Mouse (Mus musculus) heart, embryonic 15.5 days (tissue): ENCODE measurements at regions not wholly inside any gene's neighbourhood (a gene's known extent, or its start where the extent isn't known, plus 50 kb on each side); places are given as distances from the start of the nearest gene placed in this dataset.
A peak's percentile ranks its signal among the peaks of the same experiment; 100 is the strongest.

Experiments
- ATAC-seq: fragments of 200-750 bp; cut with Nextera tagmentation; replicated peaks from 2 replicates; pipeline ENCODE4 v1.8.0; 2017; ENCODE audit warnings: low read depth, moderate TSS enrichment; ENCODE audit not compliant: insufficient number of reproducible peaks, insufficient read depth, low FRiP score
- H3K27ac ChIP-seq: fragments of 300-500 bp; sonication (generic); 2 replicates; pipeline ENCODE4 v1.5.1; 2015; ENCODE audit warnings: mild to moderate bottlenecking, inconsistent platforms
- H3K27me3 ChIP-seq: fragments of 300-500 bp; sonication (generic); 2 replicates; pipeline ENCODE4 v1.6.1; 2015; ENCODE audit warnings: inconsistent platforms
- H3K36me3 ChIP-seq: fragments of 300-500 bp; sonication (generic); 2 replicates; pipeline ENCODE4 v1.6.1; 2015; ENCODE audit warnings: mild to moderate bottlenecking, inconsistent platforms
- H3K4me1 ChIP-seq: fragments of 300-500 bp; sonication (generic); replicated peaks from 2 replicates; pipeline ENCODE4 v1.6.1; 2015; ENCODE audit warnings: inconsistent platforms
- H3K4me2 ChIP-seq: fragments of 300-500 bp; sonication (generic); 2 replicates; pipeline ENCODE4 v1.6.1; 2015; ENCODE audit warnings: inconsistent platforms, mild to moderate bottlenecking, moderate library complexity
- H3K4me3 ChIP-seq: fragments of 300-500 bp; sonication (generic); 2 replicates; pipeline ENCODE4 v1.5.1; 2015; ENCODE audit warnings: mild to moderate bottlenecking, inconsistent platforms
- H3K9ac ChIP-seq: fragments of 300-500 bp; sonication (generic); 2 replicates; pipeline ENCODE4 v1.6.1; 2015; ENCODE audit warnings: mild to moderate bottlenecking, inconsistent platforms
- H3K9me3 ChIP-seq: fragments of 300-500 bp; sonication (generic); replicated peaks from 2 replicates; pipeline ENCODE4 v1.6.1; 2016; ENCODE audit warnings: inconsistent platforms
- WGBS: fragments of 180-500 bp; shearing (Covaris S2); methylation state at CpG from one replicate; pipeline ENCODE4 v1.1.7; 2015; ENCODE audit warnings: mixed read lengths; 5-methylcytosine and 5-hydroxymethylcytosine counted together

DNA sequence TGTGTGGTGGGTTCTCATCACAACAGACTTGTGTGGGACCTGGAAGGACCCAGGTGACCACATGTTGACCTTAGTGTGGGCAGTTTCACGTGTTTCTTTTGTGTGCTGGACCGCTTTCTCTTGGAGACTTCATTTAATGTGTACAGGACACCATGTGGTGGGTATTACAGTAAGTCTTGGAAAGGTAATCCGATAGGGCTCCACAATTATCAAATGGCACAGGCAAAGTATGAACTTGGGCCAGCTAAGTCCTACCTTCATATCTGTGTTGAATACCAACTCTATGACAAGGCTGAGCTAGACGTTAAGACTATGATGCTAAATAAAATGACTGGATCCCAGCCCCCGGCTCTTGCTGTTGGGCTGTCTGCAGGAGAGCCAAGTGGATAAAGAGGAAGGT, 173.5 kb downstream of the 1500009L16Rik start:
- no peaks in the 10 kb centered on the region for H3K9me3 ChIP-seq
- H3K9ac ChIP-seq: no peak overlapping the region
- H3K36me3 ChIP-seq: no peaks in the 10 kb centered on the region
- ATAC-seq: peak; percentile 60
- peak overlapping the region; percentile 88 for H3K27ac ChIP-seq
- H3K4me2 ChIP-seq: peak overlapping the region; percentile 4; the same call in 1 of the 2 replicates
- 36% methylated on average over 5 of the region's 5 CpGs for WGBS
- H3K4me1 ChIP-seq: peaks cover 43% of the 10 kb centered on the region
- no peak overlapping the region for H3K4me3 ChIP-seq
- H3K27me3 ChIP-seq: no peaks in the 10 kb centered on the region

- WGBS: 68% methylated on average over 6 of the region's 6 CpGs
- Histone ChIP-seq H3K36me3 (no peaks in the 10 kb centered on the region), H3K9me3 (no peaks in the 10 kb centered on the region), H3K9ac (no peak overlapping the region), H3K4me1 (peaks cover 37% of the 10 kb centered on the region), H3K27ac (peak overlapping the region; percentile 88), H3K4me2 (no peak overlapping the region), H3K27me3 (no peaks in the 10 kb centered on the region), H3K4me3 (no peak overlapping the region)
- no peak for ATAC-seq
Observed at GRCm38 (mm10) chr10:83897558-83897957, 174.9 kb downstream of the 1500009L16Rik start.

DNA sequence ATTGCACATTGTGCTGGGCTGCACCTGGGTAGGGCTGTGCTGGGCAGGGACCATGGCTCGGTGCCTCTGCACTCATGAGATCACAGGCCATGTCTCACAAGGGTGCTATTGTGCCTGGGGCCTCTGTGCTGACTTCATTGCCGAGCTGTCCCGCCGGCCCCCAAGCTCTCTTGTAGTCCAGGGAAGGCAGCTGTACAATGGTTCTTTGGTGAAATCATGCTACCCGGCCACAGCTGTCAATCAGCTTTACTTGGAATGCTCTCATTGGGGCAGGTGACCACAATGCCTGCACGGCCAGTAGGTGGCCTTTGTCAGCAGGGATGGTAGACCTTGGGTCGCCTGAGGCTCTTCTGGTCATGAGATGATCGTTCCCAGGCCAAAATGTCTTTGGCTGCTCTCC, 184.1 kb downstream of the 1500009L16Rik start:
- H3K9me3 ChIP-seq: no peaks in the 10 kb centered on the region
- H3K36me3 ChIP-seq: no peaks in the 10 kb centered on the region
- no peaks in the 10 kb centered on the region for H3K27me3 ChIP-seq
- no peak overlapping the region for H3K9ac ChIP-seq
- no peak for ATAC-seq
- no peak overlapping the region for H3K27ac ChIP-seq
- WGBS: 70% methylated on average over 8 of the region's 8 CpGs
- no peak overlapping the region for H3K4me3 ChIP-seq
- H3K4me1 ChIP-seq: no peaks in the 10 kb centered on the region
- H3K4me2 ChIP-seq: no peak overlapping the region

GRCm38 (mm10) chr10:83910649-83911370, 188.1 kb downstream of the 1500009L16Rik start:
- H3K27me3 ChIP-seq: no peaks in the 10 kb centered on the region
- H3K4me1 ChIP-seq: peaks cover 4% of the 10 kb centered on the region
- H3K9ac ChIP-seq: no peak overlapping the region
- ATAC-seq: no peak
- H3K27ac ChIP-seq: no peak overlapping the region
- H3K4me3 ChIP-seq: no peak overlapping the region
- no peaks in the 10 kb centered on the region for H3K9me3 ChIP-seq
- H3K36me3 ChIP-seq: no peaks in the 10 kb centered on the region
- H3K4me2 ChIP-seq: no peak overlapping the region
- 90% methylated on average over 10 of the region's 10 CpGs for WGBS

DNA sequence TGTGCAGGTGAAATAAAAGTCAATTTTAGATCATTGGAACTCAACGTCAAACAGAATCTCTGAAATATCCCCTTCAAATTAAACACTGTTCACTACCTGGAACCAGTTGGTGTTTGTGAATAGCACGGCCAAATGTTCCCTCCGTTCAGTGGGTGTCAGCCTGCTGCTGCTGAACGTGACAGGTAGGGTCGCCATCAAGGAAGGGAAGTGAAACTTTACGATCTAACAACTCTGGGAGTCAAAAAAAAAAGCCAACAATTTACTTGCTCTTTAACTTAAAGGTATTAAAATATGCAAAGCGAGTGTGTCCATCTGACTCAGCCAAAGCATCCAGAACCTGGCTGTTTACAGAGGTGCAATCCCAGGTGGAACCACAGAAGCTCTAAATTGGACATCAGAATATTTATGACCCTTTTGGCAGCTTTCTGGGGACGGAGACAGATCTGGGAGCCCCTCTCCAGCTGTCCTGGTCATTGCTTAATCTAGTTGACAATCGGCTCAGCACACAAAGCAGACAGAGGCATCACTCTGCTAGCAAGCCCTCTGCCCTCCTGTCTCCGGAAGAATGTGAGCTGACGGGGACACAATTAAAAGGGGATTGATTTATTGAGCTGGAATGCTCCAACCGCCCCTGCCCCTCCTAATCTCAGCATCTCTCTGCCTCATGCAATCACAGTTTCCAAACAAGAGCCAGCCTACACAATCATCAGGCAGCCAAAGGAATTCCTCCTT, 191.9 kb downstream of the 1500009L16Rik start:
- no peak overlapping the region for H3K4me3 ChIP-seq
- no peaks in the 10 kb centered on the region for H3K9me3 ChIP-seq
- no peaks in the 10 kb centered on the region for H3K27me3 ChIP-seq
- no peak overlapping the region for H3K4me2 ChIP-seq
- H3K36me3 ChIP-seq: no peaks in the 10 kb centered on the region
- H3K27ac ChIP-seq: no peak overlapping the region
- no peak overlapping the region for H3K9ac ChIP-seq
- H3K4me1 ChIP-seq: peaks cover 4% of the 10 kb centered on the region
- no peak for ATAC-seq
- WGBS: 57% methylated on average over 12 of the region's 12 CpGs

GRCm38 (mm10) chr10:83915133-83915730, 192.6 kb downstream of the 1500009L16Rik start:
- H3K27ac ChIP-seq: no peak overlapping the region
- no peak for ATAC-seq
- H3K4me2 ChIP-seq: no peak overlapping the region
- H3K27me3 ChIP-seq: no peaks in the 10 kb centered on the region
- no peaks in the 10 kb centered on the region for H3K9me3 ChIP-seq
- H3K4me1 ChIP-seq: peaks cover 4% of the 10 kb centered on the region
- H3K4me3 ChIP-seq: no peak overlapping the region
- no peak overlapping the region for H3K9ac ChIP-seq
- H3K36me3 ChIP-seq: no peaks in the 10 kb centered on the region
- 71% methylated on average over 9 of the region's 9 CpGs for WGBS

- H3K27ac ChIP-seq: no peak overlapping the region
Observed at GRCm38 (mm10) chr10:83926990-83927389, 204.3 kb downstream of the 1500009L16Rik start.

GRCm38 (mm10) chr10:83927554-83927953, 204.9 kb downstream of the 1500009L16Rik start:
- H3K36me3 ChIP-seq: no peaks in the 10 kb centered on the region
- no peak for ATAC-seq
- WGBS: 75% methylated on average over 2 of the region's 2 CpGs

More at GRCm38 (mm10) chr10:83926990-83927389, 204.3 kb downstream of the 1500009L16Rik start:
- Histone ChIP-seq H3K4me1 (0 out of 2 replicates have a peak, but pooled peaks cover 2% of the 10 kb centered on the region), H3K4me3 (no peak overlapping the region), H3K27me3 (no peaks in the 10 kb centered on the region), H3K36me3 (no peaks in the 10 kb centered on the region), H3K9ac (no peak overlapping the region), H3K9me3 (no peaks in the 10 kb centered on the region), H3K4me2 (no peak overlapping the region)
- 55% methylated on average over 4 of the region's 4 CpGs for WGBS
- ATAC-seq: no peak

GRCm38 (mm10) chr10:83931758-83932157, 209.1 kb downstream of the 1500009L16Rik start:
- Histone ChIP-seq H3K9ac (no peak overlapping the region), H3K4me2 (no peak overlapping the region), H3K9me3 (no peaks in the 10 kb centered on the region), H3K4me3 (no peak overlapping the region), H3K27me3 (no peaks in the 10 kb centered on the region), H3K4me1 (peaks cover 5% of the 10 kb centered on the region; the same call in 1 of the 2 replicates), H3K36me3 (no peaks in the 10 kb centered on the region), H3K27ac (no peak overlapping the region)
- ATAC-seq: no peak
- WGBS: 55% methylated on average over 3 of the region's 3 CpGs

More at GRCm38 (mm10) chr10:83927554-83927953, 204.9 kb downstream of the 1500009L16Rik start:
- H3K4me1 ChIP-seq: 0 out of 2 replicates have a peak, but pooled peaks cover 2% of the 10 kb centered on the region
- H3K9ac ChIP-seq: no peak overlapping the region
- no peak overlapping the region for H3K27ac ChIP-seq
- no peak overlapping the region for H3K4me3 ChIP-seq
- H3K4me2 ChIP-seq: no peak overlapping the region
- H3K9me3 ChIP-seq: no peaks in the 10 kb centered on the region
- no peaks in the 10 kb centered on the region for H3K27me3 ChIP-seq

GRCm38 (mm10) chr10:83933201-83933600, 210.5 kb downstream of the 1500009L16Rik start:
- Histone ChIP-seq H3K27ac (no peak overlapping the region), H3K9ac (no peak overlapping the region), H3K4me3 (no peak overlapping the region), H3K4me2 (no peak overlapping the region), H3K9me3 (no peaks in the 10 kb centered on the region), H3K4me1 (peaks cover 12% of the 10 kb centered on the region), H3K27me3 (no peaks in the 10 kb centered on the region), H3K36me3 (no peaks in the 10 kb centered on the region)
- WGBS: 74% methylated on average over 7 of the region's 7 CpGs
- no peak for ATAC-seq

DNA sequence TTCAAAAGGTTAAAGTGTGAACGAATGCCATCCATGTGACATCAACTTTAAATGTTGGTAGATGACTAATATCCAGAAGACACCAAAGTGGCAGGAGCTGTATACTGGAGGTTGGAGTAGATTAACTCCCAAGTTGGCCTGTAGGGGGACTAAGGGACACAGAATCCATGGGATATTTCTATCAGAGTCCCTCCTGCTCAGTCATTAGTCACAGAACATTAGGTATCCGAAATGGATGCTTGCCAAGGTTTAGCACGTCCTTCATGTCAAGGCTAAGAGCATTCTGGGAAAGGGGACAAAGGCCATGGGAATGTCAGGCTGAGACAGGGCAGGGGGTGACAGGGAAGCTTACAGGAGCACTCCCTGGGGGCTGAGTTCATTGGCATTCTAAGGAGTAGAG, 211.8 kb downstream of the 1500009L16Rik start:
- 46% methylated on average over 3 of the region's 3 CpGs for WGBS
- no peaks in the 10 kb centered on the region for H3K27me3 ChIP-seq
- no peaks in the 10 kb centered on the region for H3K9me3 ChIP-seq
- no peak overlapping the region for H3K27ac ChIP-seq
- H3K4me2 ChIP-seq: no peak overlapping the region
- ATAC-seq: no peak
- H3K4me1 ChIP-seq: peaks cover 12% of the 10 kb centered on the region
- H3K36me3 ChIP-seq: no peaks in the 10 kb centered on the region
- H3K9ac ChIP-seq: no peak overlapping the region
- no peak overlapping the region for H3K4me3 ChIP-seq
